Mouse (Mus musculus): ENCODE data around the gene D5Ertd579e.

Gene D5Ertd579e

DNA sequence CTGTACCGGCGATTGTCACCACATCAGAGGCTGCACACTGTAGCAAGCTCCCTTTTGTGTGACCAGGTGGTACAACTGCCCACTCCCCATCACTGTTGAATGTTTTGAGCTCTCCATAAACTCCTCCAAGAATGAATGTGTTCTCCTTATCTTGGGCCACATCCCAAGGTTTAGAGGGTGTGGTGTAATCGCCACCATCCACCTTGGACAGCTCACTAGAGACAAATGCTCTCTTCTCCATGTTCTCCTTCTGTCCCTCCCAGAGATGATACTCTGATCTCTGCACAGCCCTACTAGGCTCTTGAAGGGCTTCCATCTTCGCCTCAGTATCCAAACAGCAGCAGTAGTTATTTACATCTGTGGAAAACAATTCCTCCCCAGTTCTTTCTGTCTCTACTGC lies 81.7 kb downstream of the D5Ertd579e start:
- DNase-seq (ENCODE audit: low read depth, low spot score) = no peak

DNA sequence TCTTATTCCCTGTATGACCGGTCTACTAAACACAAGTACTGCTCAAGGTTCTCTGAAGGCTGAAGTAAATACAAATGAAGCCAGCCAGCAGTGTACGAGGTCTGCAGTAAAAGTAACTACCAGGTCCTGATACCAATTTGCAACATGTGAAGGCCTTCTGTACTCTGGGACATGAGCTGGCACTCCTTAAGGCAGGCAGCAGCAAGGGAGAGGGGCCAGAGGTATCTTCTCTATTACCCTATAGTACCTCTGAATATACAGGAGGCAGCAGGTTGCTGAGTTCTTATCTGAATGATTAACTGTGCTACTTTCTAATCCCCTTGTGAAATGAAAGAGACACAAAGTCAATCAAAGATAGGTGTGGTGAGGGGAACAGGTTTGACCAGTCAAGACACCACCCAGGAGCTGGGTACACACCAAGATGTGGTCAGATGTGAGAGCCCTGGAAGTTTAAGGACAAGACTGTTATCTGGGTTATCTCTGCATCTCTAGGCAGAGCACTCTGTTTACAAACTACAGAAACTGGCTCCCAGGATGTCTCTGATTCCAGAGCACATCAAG lies 86.8 kb downstream of the D5Ertd579e start:
- DNase-seq (ENCODE audit: low read depth, low spot score) = no peak

DNA sequence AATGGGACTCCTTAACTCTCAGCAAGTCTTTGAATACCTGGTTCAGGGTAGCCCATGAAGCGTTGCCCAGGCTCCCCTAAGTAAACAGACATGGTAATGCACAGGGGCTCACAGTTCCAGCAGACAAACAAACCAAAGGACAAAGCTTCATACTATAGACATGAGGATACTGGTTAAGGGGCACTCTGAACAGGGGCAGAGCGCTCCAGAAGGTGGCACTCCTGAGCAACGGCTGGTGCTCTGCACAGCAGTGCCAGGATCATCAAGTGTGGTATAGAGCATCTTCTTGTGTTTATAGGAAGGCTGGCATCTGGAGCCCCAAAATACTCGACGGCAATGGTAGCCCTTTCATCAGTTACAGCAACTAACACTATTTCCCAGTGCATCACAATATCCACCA lies 92.8 kb downstream of the D5Ertd579e start:
- DNase-seq (ENCODE audit: low read depth, low spot score) = peak; percentile 77

DNA sequence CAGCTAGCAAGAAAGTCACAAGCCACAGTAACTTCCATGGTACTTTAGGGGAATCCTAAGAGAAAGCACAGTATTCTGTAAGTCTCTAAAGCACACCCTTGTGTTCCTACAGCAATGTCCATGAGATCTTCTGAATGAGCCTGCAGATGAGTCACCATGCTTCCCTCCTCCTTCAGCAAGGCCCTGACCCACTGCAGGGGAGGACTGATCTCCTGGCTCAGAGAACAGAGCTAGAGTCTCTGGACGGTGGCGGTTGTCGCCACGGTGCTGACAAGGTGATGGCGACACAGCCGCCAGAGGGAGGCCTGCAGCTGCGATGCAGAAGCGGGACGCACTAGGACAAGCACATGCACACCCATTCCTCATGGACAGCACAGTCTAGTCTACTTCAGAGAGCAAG lies 93.8 kb downstream of the D5Ertd579e start:
- peak; percentile 60 for DNase-seq (ENCODE audit: low read depth, low spot score)

DNA sequence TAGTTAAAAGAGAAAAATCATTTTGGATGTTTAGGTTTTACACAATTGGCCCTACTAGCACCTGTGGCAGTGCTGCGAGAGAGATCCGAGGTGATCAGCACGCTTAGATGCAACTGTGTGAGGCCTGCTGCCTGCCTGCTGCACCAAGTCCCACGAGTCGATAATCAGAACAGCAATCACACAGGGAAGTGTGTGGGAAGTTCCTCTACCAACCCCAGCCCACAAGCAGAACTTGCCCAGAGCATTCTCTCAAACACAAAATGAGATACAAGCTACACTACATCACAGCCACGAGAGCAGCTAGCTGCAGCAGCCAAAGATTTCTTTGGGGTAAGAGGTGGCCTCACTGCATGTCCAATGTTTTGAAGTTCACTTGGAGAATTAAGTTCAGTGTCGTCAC lies 94.3 kb downstream of the D5Ertd579e start:
- DNase-seq (ENCODE audit: low read depth, low spot score) = peak; percentile 65

DNA sequence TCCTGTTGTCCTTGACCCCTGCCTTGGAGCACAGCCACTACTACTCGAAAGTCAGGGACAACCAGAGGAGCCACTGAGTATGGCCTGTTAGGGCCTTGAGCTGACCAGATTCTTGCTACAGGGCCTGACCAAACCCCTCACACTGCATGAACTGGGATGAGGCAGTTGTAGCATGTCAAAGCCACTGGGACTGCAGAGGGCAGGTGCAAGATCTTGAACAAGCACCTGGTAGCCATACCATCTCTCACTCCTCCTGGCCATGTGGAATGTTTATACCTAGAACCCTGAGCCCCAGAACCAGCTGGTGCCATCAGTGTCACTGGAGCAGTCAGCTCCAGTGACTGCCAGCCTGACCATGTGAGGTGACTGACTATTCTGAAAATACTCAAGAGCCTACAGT lies 96.9 kb downstream of the D5Ertd579e start:
- DNase-seq (ENCODE audit: low read depth, low spot score) = no peak

DNA sequence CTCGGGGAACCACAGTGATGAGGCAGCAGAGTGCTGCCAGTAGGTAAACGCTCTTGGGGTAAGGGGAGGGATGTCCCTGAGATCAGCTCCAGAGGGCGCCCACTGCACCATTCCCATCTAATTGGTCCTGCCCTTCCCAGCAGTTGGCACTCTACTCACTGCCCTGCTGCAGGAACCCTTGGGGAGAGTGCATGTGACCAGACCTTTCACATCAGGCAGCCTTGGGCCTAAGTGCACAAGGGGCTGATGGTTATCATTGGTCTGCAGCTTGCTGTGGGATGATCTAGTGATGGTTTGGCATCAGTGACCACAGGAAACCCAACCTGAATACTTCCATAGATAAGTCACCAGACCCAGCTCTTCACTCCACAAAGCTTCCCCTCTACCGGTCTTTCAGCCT lies 98.2 kb downstream of the D5Ertd579e start:
- DNase-seq (ENCODE audit: low read depth, low spot score) = no peak

DNA sequence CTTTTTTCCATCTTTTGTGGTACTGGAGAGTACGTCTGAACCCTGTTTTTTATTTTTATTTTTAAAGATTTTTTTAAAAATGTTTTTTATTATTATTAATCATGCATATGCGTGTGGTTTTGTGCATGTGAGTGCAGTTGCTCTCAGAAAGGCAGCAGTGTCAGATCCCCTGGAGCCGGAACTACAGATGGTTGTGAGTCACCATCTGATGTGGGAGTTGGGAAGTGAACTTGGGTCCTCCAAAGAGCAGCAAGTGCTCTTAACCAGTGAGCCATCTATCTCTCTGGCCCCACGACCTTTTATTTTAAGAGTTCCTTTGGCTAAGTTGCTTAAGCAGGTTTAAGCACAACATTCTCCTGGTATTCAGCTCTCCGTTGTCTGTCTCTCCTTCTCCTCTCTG lies 99.6 kb downstream of the D5Ertd579e start:
- peak; percentile 67 for DNase-seq (ENCODE audit: low read depth, low spot score)

DNA sequence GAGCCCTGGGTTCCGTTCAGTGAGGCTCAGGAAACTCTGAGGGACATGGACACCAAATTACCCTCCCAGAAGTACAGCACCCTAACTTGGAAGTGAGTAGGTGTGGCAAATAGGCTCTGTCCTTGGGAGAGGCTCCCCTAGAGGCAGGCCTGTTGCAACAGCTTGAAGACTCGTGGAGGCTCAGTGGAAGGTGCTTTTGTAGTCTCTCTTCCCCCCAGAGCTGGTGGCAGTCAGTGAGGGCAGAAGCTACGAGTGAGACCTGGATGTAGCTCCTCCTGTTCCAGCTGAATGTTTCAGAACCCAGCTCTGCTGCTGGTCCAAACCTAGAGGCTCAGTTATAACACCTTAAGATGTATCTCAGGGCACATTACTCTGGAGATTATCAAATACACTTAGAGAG lies 100.7 kb downstream of the D5Ertd579e start:
- DNase-seq (ENCODE audit: low read depth, low spot score) = no peak

DNA sequence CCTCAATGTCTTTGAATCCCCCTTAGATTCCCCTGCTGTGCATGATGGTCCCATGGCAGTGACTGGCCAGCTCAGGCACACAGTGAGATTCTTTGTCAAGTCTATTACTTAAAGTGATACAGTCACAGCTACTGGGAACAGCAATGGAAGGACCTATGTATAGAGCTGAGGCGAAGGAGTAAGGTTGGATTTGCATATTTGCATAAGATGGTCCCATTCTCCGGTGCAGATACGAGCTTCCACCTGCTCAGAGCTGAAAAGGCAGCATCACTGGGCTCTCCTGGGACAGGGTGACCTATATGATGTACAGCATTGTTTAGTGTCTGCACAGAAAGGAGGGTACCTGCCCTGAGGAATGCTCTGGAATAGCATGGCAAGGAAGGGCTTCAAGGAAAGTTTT lies 101.5 kb downstream of the D5Ertd579e start:
- peak; percentile 51 for DNase-seq (ENCODE audit: low read depth, low spot score)

DNA sequence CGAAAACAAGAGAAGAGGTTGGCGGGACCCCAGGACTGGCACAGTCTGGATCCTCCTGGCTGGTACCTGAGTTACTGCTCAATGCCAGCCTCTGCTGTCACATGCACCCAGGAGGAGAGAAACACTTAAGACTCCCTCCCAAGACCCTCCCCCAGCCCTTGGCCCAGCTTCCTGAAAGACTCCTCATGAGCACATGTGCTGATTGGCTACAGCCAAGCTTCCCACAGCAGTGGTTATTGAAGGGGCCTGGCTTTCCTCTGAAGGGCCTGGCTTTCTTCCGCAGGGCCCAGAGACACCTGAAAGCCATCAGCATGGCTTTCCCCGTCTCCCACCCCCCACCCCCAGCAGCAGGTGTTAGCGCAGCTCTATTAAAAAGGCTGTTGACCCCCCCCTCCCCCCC lies 102.6 kb downstream of the D5Ertd579e start, which contains the start of gene Tbc1d14:
Gene Tbc1d14, minus strand, starts transcription at position 101 of the 400 bp plus-strand sequence.
- no peak for DNase-seq (ENCODE audit: low read depth, low spot score)

DNA sequence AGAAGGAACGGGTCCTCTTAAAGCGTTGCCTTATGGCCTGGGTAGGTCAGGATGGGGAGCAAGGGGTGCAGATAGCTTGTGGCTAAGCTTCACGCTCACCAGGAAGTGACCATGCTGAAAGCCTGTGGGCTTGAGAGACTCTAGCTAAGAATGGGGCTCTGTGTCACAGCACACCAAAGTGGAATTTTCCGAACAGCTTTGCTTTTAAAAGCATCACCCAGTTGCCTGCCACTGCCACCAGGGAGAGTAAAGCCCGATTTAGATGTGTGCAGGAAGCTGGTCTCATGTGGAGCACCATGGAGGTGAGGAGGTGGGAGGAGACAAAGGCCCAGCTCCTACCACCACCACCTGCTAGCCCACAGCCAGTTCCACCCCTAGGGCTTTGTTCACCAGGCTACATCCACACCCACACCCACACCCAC lies 105.3 kb downstream of the D5Ertd579e start:
- DNase-seq (ENCODE audit: low read depth, low spot score) = peak; percentile 87

DNA sequence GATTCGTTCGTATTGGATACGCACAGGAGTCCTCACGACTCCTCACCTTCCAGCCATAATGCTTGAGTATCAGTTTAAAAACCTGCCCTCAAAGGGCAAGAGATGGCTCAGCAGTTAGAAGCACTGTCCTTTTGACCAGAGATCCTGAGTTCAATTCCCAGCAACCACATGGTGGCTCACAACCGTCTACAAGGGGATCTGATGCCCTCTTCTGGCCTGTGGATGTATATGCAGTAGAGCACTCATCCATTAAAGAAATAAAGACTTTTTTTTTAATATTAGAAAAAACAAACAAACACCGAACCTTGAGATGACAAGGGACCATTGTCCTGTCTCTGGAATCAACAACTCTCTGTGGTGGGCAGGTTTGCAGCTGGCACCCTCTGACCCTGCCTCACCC lies 111.5 kb downstream of the D5Ertd579e start:
- DNase-seq (ENCODE audit: low read depth, low spot score) = no peak

DNA sequence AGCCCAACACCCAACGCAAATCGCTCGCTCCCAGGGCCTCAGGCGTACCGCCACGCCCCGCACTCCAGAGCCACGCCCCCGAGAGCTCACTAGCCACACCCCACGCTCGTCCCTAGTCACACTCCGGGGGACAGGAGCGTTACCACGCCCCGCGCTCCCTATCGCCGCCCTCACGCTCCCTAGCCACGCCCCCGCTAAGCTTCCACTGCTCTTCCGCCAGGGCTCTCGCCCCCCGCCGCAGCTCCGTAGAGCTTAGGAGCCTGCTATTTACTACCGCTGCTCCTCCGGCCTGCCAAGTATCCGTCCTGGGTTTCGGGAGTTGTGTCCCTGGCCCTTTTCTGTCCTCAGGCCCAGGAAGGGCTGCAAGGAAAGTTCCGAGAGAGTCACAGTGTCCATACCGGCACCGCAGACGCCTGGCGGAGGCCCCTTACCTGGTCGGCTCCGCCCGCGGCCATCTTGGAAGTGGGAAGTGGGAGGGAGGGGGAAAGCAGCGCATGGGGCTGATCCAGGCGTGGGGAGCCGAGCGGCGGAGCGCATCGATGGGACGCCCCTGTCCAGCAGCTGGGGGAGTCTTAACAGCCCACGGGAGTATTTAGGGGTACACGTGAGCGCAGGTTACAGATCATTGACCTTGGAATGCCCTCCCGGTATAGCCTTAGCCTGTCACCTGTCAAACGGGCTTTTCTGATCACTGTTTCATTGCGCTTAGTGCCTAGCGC lies 113.7 kb downstream of the D5Ertd579e start:
- peak; percentile 99 for DNase-seq (ENCODE audit: low read depth, low spot score)

DNA sequence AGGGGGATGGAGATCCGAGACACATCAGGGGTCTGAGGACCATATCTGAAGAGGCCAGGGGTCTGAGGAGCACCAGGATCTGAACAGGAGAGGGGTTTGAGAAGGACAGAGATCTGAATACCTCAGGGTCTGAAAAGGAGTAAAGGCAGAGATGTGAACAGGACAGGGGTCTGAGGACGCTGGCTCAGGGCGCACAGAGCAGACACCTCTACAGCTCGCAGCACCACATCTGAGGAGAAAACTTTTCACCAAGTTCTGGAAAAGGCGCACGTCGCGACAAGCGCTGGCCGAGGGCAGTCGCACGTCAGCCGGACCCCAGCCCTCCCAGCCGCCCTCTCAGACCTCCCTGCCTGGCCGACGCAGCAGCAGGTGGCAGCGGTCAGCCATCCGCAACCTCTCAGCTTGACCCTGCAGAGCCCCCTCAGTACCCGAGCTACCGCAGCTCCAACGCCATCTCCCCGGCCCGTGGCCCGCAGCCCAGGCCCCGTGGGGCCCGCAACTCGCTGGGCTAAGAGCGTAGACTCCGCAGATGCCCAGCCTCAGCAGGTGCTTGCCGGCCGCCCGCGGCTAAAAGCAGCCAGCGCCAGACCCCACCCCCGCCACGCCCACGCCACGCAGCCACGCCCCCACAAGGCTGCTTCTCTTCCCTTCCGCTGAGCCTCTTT lies 114.4 kb downstream of the D5Ertd579e start:
- no peak for DNase-seq (ENCODE audit: low read depth, low spot score)

DNA sequence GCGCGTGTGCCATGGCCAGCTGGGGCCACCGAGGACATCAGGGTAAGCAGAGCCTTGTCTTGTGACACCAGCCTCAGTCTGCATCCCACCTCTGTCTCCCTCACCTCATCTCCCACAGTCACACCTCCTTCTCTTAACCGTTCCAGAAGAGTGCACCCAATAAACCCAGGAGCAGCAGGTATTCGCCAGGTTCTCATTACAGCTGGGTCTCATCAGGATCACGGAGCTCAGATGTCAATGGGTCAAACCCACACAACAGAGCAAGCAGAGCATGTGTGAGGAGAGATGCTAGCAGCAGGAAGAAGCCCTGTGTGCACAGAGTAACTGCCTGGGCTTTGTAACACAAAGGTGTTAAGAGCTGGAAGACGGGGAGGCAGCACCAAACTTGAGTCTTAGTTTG lies 115.9 kb downstream of the D5Ertd579e start:
- DNase-seq (ENCODE audit: low read depth, low spot score) = no peak

DNA sequence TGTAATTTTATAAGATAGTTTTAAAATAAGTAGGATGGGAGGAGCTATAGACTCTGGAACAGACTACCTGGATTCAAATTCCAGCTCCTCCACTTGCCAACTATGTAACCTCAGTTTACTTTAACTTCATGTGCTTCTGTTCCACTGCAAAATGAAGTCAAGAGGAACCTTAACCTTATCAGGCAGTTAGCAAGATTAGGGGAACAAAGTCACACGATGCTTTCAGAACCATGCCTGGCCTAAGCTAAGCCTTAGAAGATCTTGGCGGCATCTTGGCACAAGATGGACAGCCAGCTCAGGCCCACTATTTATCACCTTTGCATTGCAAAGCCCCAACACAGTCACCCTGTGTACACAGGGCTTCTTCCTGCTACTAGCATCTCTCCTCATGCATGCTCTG lies 116.8 kb downstream of the D5Ertd579e start:
- no peak for DNase-seq (ENCODE audit: low read depth, low spot score)

DNA sequence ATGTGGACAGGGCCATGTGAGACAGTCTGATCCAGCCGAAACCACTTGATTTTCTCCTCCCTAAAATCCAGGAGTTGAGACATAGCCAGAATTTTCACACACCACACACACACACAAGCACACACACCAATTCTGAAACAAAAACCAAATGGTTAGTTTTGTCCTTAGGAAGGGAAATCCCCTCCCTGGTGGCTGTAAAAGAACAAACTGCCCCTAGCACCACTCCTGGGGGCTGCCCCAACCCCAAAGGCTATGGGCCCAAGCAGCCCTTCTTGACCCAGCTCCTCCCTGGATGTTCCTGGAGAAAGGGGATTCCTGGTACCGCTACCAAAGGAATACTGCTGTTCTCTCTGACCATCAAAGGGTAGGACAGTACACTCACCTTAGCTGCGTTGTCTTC lies 119.4 kb downstream of the D5Ertd579e start:
- no peak for DNase-seq (ENCODE audit: low read depth, low spot score)

DNA sequence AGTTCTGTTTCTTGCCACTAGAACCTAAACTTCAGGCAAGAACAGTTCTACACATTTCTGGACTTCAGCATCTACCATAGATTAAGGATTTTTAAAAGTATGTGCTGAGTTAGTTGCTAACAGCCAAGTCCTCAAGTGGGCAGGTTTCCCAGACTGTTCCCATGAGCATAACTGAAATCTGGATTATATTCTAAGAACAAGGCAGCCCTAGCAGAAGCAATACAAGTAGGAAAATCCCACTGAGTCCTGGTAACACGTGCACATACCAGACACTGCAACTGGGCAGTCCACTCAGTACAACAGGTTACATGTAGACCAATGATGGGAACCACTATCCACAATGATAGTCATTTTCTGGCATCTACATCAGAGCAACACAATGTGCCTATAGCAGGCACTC lies 120.1 kb downstream of the D5Ertd579e start:
- peak; percentile 68 for DNase-seq (ENCODE audit: low read depth, low spot score)

DNA sequence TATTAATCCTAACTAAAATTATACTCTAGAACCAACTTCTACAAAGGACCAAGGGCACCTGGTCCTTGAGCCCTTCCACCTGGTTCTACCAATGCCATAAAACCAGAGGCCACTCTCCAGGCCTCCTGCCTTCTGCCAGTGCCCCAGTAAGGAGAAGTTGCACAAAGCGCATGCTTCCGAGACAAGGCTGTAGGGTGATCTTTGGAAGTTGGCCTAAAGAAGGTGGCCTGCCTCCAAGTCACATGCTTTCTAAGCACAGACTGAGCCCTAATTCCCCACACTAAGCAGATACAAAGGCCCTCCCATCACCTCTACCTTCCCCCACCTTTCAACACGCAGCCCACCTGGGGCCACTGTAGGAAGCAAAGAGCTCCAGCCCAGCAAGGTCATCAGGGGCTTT lies 120.6 kb downstream of the D5Ertd579e start:
- DNase-seq (ENCODE audit: low read depth, low spot score) = peak; percentile 64

DNA sequence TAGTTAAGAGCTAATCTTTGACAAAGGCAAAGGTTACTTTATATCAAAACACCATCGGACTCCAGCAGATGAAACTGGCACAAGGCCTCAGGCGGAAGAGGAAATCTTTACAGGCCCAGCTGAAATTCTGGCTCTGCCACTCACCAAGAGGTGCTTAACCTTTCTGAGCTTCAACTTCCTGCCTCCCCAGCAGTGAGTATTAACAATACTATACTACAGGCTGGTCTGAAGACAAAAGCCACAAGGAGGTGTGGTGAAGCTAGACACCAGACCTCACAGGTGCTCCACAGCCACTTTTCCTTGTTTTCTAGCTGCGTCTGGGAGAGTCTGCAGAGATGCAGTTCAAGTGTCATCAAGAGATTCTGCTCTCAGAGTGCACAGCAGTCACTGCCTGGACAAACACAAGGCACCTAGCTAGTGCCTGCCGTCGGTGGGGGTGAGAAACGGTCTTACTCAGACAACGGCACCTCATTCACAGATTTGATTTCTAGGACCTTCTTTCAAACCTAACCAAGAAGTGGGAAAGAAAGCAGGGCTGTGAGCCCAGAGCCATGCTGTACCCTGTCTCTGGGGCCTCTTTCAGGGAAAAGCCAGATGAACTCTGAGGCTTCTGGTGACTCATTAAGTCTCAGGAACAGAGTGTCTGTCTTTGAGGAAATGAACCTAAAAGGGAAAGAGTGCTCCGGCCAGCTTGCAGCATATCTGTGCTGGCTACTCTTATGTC lies 121.5 kb downstream of the D5Ertd579e start:
- no peak for DNase-seq (ENCODE audit: low read depth, low spot score)

DNA sequence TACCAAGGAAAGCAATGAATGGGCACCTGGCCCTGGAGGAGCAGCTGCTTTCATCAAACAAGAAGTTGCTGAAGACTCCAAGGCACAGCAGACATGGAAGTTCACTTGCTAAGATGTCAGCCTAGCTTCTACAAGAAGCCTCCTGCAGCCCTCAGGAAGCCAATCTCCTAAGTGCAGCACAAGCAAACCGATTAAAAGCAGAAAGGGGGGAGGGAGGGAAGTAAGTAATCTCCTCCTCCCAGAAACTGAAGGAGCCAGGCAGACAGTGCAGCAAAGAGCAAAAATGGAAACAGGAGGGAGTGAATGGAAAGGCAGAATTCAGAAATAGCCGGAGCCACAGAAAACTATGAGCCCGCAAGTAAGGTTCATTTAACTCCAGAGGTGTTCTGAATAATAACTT lies 122.5 kb downstream of the D5Ertd579e start:
- DNase-seq (ENCODE audit: low read depth, low spot score) = peak; percentile 75

All from brain, adult 2 months (tissue).